Mouse (Mus musculus): ENCODE measurements around the gene Atp13a5.

The Atp13a5 gene

DNA sequence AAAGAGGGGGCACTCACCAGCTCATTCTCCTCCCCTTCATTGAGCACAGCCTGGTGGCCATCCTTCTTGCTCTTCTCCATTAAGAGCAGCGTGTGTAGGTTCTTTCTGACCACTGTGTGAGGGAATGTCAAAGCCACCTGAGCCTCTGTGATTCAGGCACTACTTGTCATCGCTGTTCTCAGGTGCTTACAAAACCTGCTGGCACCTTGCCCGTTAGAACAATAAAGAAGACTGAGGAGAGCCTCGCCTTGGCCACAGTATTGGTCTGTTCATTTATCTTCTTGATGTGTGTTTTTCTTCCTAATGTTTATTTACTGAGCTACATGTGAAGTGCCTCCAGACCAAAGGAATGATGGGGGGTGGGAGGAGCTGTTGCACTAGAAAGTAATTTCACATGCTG, at the start of gene Atp13a5:
Atp13a5 (minus strand) TSS at position 275 of the 400 bp plus-strand sequence.
- DNase-seq, result no peak

GRCm38 (mm10) chr16:29414822-29415221, 36.3 kb upstream of the Atp13a5 start:
- no peak for DNase-seq

DNA sequence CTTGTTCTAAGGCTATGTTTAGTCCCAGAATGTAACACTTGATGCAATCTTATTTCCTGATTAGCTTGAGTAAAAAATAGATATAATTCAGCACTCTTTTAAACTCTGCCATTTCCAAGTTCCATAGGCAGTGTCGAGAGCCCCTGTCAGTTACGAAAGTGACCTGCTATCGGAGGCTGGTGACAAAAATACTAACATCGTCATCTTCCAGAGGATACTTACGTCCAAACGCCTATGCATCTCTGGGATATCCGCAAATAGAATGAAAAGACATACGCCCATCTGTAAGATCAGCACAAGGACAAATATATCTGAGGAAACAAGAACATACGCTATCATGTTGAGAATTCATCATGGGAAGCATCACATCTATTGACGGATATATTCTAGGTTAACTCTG, 28.8 kb upstream of the Atp13a5 start:
- no peak for DNase-seq

GRCm38 (mm10) chr16:29399079-29399478, 20.5 kb upstream of the Atp13a5 start:
- no peak for DNase-seq

DNA sequence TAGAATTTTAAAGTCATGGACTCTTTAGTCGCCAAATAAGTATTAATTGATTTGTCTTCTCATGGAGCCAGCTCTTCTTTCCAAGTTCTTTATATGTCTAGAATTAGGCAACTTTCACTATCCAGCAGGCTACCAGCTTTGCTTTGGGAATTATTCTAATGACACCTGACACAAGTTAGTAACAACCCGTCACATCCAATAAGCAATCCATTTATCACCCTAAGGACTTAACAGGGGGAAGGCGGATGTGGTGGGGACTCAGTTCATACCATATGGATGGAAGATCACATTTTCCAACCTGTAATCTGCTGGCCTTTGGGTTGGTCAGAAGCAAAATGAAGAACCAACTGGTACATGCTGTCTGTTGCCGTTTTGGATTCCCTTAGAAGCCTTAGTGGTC, 6.2 kb upstream of the Atp13a5 start:
- no peak for DNase-seq

GRCm38 (mm10) chr16:29374636-29375035, 3.9 kb downstream of the Atp13a5 start:
- DNase-seq, result no peak

DNA sequence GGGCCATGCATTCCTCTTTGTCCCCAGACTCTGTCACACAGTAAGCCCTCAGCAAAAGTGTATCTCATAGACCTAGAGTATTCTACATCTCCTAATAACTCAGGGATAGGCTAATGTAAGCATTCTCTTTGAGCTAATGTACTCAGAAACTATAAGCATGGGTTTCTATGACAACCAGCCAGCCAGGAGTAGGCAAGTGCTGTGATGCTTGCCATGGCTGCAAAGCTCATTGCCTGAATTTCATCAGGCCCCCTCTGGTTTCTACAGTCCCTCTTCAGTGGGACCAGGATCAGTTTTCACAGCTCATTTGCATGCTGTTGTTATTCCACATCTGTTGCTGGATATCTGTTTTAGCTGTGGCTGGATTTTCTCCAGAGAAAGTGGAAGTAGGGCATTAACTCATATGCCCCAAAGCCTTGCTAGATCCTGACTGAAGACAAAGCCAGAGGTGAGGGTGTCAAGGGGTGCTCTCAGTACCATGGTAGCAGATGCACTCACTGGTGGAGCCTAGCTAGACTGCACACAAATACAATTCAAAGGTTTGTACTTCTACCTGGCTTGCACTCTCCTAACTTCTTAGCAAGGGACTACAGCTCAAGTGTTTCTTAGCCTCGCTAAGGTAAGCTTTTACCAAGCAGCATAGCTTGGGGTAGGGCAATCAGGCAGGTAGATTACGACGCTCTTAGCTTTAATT, 47.0 kb downstream of the Atp13a5 start:
- DNase-seq, result no peak

GRCm38 (mm10) chr16:29330948-29331347, 47.6 kb downstream of the Atp13a5 start:
- no peak for DNase-seq

DNA sequence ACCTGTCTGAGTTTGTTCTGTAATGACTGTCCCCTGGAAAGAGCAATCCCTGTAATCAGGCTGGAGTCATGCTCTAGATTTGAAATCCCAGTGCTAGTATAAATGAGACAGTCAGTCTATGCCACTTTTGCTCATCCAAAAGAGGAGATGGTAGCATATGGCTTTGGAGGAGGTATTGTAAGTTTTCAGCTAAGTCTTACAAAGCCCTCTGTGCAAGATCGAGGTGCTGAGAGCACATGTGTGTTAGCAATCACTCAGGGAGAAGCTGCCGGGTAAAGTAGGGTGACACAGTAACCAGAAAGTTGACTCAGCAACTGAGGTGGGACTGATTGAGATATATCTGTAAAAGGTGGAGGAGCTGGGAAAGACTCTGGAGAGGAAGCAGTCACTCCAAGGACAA, 49.3 kb downstream of the Atp13a5 start:
- no peak for DNase-seq

DNA sequence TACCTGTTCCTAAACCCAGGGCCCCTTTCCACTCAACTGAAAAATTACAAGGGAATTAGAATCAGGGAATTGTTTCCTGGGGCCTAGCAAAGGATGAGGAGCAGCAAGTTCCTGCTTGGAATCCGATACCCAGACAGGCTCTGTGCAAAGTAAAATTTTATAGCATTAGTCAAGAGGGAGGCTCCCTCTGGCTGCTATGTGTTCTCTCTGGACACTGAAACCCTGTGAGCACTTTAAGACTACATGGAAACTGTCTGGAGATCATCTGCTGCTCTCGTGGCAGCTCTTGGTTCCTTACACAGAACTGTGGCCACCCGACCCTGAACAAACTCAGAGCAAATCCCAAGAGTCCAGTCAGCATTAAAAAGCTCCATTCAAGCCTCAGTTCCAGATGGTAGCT, 50.6 kb downstream of the Atp13a5 start:
- DNase-seq, result no peak

- no peak for DNase-seq
Observed at GRCm38 (mm10) chr16:29325233-29325919, 53.2 kb downstream of the Atp13a5 start.

DNA sequence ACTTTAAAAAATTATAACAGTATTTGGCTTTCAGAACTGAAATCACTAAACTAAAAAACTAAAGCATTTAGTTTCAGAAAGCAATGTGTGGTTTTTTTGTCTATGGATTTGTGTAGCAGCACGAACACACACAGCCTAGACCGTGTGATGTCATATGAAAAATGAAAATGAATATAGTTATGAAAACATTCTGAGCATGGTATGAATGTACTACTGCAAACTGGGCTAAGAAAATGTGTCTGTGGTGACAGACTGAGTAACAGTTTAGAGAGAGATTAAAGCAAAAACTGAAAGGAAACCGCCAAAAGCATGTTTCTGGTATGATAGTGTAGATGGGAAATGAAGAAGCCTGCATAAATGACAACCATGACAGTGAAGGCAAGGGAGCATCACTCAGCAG, 57.8 kb downstream of the Atp13a5 start:
- DNase-seq, result no peak

DNA sequence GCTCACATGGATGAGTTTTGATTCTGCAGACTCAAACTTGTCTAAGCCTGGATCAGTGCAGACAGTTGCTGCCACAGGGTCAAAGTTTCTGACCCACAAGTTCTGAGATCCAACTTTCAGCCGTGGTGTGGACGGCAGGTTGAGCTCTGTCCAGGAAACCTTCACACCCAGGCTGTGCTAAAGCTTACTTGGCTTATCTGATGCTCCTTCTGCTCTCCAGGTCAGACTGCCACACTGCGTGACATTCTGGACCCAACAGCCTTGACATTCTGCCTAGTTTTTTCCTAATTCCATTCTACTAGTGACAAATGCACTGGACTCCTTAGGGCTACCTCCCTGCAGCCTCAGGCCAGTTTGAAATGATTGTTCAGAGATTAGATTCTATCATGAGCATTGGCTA, 63.1 kb downstream of the Atp13a5 start:
- no peak for DNase-seq

DNA sequence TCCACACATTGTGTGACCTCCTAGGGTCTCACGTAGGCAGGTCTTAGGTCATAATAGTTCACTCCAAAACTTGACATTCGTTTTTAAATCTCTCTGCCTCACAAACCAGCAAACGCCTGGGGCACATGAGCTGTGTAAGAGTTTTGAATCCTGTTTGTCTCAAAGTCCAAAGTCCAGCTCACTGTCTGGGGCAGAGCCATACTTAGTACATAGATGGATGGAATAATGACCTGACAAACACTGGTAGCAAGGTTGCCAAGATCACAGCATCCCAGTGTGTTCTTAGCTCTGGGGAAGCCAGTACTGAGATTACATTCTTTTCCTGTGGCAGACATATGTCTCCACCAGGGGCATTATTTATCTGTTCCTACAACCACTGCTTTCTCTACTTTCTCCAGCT, 63.5 kb downstream of the Atp13a5 start:
- DNase-seq, result no peak

GRCm38 (mm10) chr16:29297555-29298021, 80.9 kb downstream of the Atp13a5 start:
- DNase-seq, result no peak

DNA sequence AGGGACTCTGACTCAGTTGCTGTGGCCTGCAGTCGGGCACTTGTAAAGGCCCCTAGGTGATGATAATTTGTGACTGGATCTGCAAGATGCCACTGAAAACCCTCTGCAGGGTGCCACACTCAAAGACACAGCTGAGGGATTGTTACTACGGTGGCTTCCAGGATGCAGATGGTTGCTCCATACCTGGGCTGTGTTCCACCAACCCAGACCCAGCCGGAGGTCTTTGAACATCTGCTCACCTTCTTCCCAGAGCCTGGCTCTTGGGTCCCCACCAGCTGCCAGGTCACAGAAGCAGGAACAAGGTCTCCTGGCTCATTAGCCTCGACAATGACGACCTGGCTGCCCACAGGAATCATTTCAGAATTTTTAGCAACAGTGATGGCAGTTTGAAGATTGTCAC, 97.8 kb downstream of the Atp13a5 start:
- no peak for DNase-seq

DNA sequence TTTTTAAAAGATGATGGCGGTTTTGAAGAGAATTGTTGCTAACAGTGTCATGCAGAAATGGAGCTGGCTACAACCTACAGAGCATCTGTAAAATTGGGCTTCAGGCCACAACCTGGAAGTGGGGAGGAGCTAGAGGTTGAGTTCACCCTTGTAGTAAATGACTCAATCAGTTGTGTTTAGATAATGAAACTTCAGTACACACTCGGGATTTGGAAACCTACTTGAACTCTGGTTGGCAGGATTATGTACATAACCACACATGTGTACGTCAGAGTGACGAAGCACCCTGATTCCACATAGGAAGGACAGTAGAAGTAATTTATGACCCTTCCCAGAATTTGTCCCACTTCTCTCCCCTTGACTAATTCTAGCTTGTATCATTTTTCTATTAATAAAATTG, 124.2 kb downstream of the Atp13a5 start:
- no peak for DNase-seq

- no peak for DNase-seq
Observed at GRCm38 (mm10) chr16:29235951-29236350, 142.6 kb downstream of the Atp13a5 start.

- DNase-seq, result no peak
Observed at GRCm38 (mm10) chr16:29216395-29217295, 161.9 kb downstream of the Atp13a5 start.

DNA sequence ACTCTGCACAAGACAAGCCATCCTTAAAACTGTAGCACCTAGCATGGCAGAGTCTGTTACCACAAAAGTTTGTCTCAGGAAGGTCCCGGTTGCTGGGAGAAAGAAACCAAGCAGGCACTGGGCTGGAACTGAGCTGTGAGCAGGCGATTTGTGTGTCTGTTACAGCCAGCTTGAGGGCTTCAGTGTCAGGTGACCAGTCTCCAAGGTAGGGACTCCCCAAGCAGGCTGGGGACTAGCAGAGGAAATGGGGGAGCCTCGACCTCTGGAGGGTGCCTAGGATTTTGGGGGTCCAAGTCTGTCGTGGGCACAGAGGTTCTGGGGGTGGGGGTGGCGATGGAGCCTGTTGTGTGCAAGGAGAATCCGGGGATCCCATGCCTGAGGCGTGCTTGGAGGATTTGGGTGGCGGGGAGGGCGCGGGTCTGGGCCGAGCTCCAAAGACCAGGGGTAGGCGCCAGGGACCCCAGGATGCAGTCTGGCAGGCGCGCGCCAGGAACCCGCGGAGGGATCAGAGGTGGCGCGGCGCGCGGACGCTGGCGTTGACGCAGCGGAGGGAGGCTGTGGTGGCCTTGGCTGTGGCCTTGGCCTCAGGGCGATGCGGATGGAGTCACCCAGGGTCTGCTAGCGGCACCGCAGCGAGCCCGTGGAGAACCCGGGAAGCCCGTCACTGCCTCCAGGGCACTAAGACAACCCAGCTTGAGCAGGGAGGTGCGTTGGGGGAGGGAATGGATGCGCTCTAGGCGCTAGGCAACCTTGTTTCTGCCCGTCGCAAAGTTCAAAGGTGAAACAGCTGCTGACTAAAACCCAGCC, 168.7 kb downstream of the Atp13a5 start, which contains the start of gene Hrasls:
Hrasls (plus strand) TSS at position 91 of the 807 bp plus-strand sequence.
- no peak for DNase-seq

DNA sequence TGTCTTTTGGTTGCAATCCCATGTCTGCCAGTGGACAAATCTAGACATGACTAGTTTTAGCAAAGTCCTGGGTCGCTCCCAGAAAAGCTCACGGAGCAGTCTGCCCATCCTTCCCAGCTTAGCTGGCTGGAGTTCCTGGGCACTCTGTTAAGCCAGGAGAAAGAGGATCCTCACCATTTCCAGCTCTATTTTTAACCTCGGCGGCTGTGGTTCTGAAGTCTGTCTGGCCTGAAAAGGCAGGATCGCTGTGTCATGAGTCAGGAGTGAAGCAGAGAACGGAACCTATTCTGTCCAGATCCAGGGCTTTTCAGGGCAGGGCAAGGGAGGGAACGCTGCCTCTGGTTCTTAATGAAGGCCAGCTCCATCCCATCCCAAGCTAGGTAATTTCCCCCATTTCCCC, 169.7 kb downstream of the Atp13a5 start:
- DNase-seq, result no peak

DNA sequence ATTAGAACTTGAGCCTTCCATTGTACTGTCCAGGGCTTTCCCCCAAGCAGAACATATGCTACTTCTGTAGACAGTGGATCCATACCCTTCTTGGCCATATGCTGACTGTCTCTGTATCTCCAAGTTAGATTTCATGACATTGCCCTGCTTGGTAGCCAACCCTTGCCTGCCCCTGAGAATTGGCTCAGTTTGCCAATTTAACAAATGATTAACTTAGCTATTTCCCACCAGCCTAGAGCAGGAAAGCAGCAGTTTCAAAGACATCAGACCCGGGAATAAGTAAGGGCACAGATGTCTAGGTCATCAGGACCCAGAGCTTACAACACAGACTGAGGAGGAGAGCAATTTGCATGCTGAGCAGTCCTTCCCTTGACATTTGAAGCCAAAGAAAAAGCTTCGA, 173.0 kb downstream of the Atp13a5 start:
- DNase-seq, result no peak

DNA sequence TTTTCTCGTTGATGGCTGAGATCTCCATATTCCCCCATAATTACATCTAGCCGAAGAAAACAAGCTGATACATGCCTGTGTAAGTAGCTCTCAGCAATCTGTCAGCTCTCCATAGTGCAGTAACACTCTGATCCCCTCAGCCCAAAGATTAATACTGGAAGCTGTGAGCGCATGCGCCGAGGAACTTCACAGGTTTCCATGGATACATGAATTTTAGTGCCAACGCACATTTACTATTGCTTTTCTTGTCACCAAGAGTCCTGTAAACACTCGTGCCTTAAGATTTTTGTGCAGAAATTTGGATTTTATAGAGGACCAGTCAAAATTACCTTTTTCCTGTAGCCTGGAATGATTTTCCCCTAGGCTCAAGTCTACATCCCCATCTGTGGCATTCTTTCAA, 173.7 kb downstream of the Atp13a5 start:
- DNase-seq, result no peak

Data from thymus, postnatal 14 days (tissue).